20 mouse cellular contexts compared by ENCODE assay signal in the genomic region with DNA sequence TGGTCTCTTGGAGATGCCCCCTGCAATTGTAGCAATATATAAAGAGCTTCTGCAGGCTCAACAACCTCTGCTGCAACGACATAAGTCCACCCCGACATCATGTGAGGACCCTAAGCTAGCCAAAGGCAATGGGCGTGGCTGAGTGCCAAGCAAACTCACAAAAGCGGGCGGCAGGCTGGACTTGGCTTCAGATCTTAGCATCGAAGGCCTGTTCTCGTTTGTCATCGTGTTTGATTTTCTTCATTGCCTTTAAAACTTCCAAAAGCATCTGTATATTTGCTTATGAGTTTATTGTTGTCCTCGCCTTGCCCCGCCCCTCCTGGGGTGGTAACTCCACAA. TPM values are rescaled to one million over a fixed set of nuclear protein-coding genes. Genes with fewer than 3 reads are reported as not detected.
A peak's percentile ranks its signal among the peaks of the same experiment; 100 is the strongest.
DNase-seq lines count a peak whose midpoint lies in the region; ATAC-seq and TF ChIP-seq lines count a peak whose summit lies in the region.
"Had no signal": no experiment of that assay in that cellular context is flagged by ENCODE, and none has a peak within 500 bp of the region (broad histone marks: within the 10 kb centered on the region; RNA-seq: fewer than 3 reads in every experiment).

No protein-coding gene starts in this region.

- H3K27ac ChIP-seq in heart, embryonic 11.5 days (ENCODE audit: low read depth, low read length): no peak overlapping the region
- H3K27ac ChIP-seq in liver, adult 2 months (replicated peaks; ENCODE audit: insufficient read depth, low read depth, low read length): peak overlapping the region; percentile 50
- no peak overlapping the region for H3K27ac ChIP-seq in liver, embryonic 11.5 days (ENCODE audit: low read depth, low read length)
- H3K27ac ChIP-seq: embryonic facial prominence, embryonic 10.5 days; heart, embryonic 13.5 days; hindbrain, embryonic 13.5 days had no signal

- H3K79me2 ChIP-seq in liver, adult 2 months (ENCODE audit: control insufficient read depth, insufficient read depth, low read length): no peaks in the 10 kb centered on the region

- H3K4me2 ChIP-seq in heart, embryonic 11.5 days: no peak overlapping the region
- H3K4me2 ChIP-seq in liver, embryonic 11.5 days: no peak overlapping the region
- H3K4me2 ChIP-seq: heart, embryonic 13.5 days; hindbrain, embryonic 13.5 days had no signal

- ATAC-seq in cerebellum, adult (ENCODE audit: insufficient number of reproducible peaks, low FRiP score, low TSS enrichment): no peak
- no peak for ATAC-seq in heart, embryonic 11.5 days (replicated peaks; ENCODE audit: insufficient number of reproducible peaks, low FRiP score, low TSS enrichment)
- no peak for ATAC-seq in liver, embryonic 11.5 days (replicated peaks; ENCODE audit: low FRiP score)
- ATAC-seq: CD4-positive, CD25-positive, alpha-beta regulatory T cell, adult 4 months; forebrain, embryonic 16.5 days; intestine, embryonic 16.5 days had no signal

- no peaks in the 10 kb centered on the region for H3K9me3 ChIP-seq in heart, embryonic 11.5 days (replicated peaks; ENCODE audit: control insufficient read depth, low read length)
- no peaks in the 10 kb centered on the region for H3K9me3 ChIP-seq in liver, embryonic 11.5 days (ENCODE audit: control insufficient read depth, low read length)
- H3K9me3 ChIP-seq: embryonic facial prominence, embryonic 10.5 days; G1E; heart, embryonic 13.5 days; hindbrain, embryonic 13.5 days had no signal

- WGBS in heart, embryonic 11.5 days (ENCODE audit: insufficient replicate concordance): 77% methylated on average over 10 of the region's 10 CpGs
- WGBS in liver, adult 2 months: 40% methylated on average over 10 of the region's 10 CpGs
- WGBS in liver, embryonic 11.5 days: 85% methylated on average over 10 of the region's 10 CpGs

- H3K9ac ChIP-seq in heart, embryonic 11.5 days (ENCODE audit: low read depth, low read length): no peak overlapping the region
- H3K9ac ChIP-seq in liver, adult 2 months (ENCODE audit: low read depth, low read length): peak overlapping the region; percentile 22; the same call in 1 of the 2 replicates
- H3K9ac ChIP-seq in liver, embryonic 11.5 days (ENCODE audit: low read depth, low read length): no peak overlapping the region
- H3K9ac ChIP-seq: heart, embryonic 13.5 days; hindbrain, embryonic 13.5 days had no signal

- H3K27me3 ChIP-seq in heart, embryonic 11.5 days (ENCODE audit: control insufficient read depth, insufficient read depth, low read length): no peaks in the 10 kb centered on the region
- no peaks in the 10 kb centered on the region for H3K27me3 ChIP-seq in liver, adult 2 months (ENCODE audit: control insufficient read depth, insufficient read depth, low read length)
- H3K27me3 ChIP-seq in liver, embryonic 11.5 days (replicated peaks; ENCODE audit: control insufficient read depth, insufficient read depth, low read length): no peaks in the 10 kb centered on the region
- H3K27me3 ChIP-seq: hindbrain, embryonic 13.5 days had no signal

- TF ChIP-seq CTCF in liver, adult 2 months (IDR thresholded peaks at IDR 0.05; ENCODE audit: low read depth, low read length): no peak

- no peak for TF ChIP-seq POLR2A in liver, adult 2 months (IDR thresholded peaks at IDR 0.05; ENCODE audit: extremely low read depth, insufficient read depth, low read length)

- DNase-seq in cerebellum, postnatal 10 days: peak; percentile 76 to 78
- peak; percentile 92 for DNase-seq in heart, adult 11 months
- DNase-seq in liver, adult 2 months (ENCODE audit: extremely low read depth, low read depth, low spot score): peak; percentile 58
- DNase-seq in liver, embryonic 11.5 days (ENCODE audit: low spot score): no peak
- peak; percentile 13 for DNase-seq in NIH3T3 (ENCODE audit: low read depth)
- DNase-seq in kidney, adult 8-10 months: no peak
- DNase-seq: adrenal gland, postnatal 10 days; B cell, adult 2 months; cerebellum, adult 8-10 months; gastrocnemius, postnatal 14 days; heart, postnatal 36 days had no signal

- no peaks in the 10 kb centered on the region for H3K4me1 ChIP-seq in heart, embryonic 11.5 days (ENCODE audit: control insufficient read depth, insufficient read depth, low read length)
- H3K4me1 ChIP-seq in liver, adult 2 months (ENCODE audit: control insufficient read depth, insufficient read depth, low read length): peaks cover 36% of the 10 kb centered on the region
- no peaks in the 10 kb centered on the region; the same call in 1 of the 2 replicates for H3K4me1 ChIP-seq in liver, embryonic 11.5 days (replicated peaks; ENCODE audit: control insufficient read depth, insufficient read depth, low read length)

- no peak overlapping the region for H3K4me3 ChIP-seq in heart, embryonic 11.5 days (ENCODE audit: low read depth, low read length)
- H3K4me3 ChIP-seq in liver, adult 2 months (ENCODE audit: insufficient read depth, low read depth, low read length): no peak overlapping the region
- H3K4me3 ChIP-seq in liver, embryonic 11.5 days (ENCODE audit: low read depth, low read length): no peak overlapping the region
- H3K4me3 ChIP-seq: embryonic facial prominence, embryonic 10.5 days; heart, embryonic 13.5 days; hindbrain, embryonic 13.5 days had no signal

- no peaks in the 10 kb centered on the region for H3K36me3 ChIP-seq in heart, embryonic 11.5 days (ENCODE audit: control insufficient read depth, insufficient read depth, low read length)
- no peaks in the 10 kb centered on the region for H3K36me3 ChIP-seq in liver, adult 2 months (ENCODE audit: control insufficient read depth, insufficient read depth, low read length)
- no peaks in the 10 kb centered on the region for H3K36me3 ChIP-seq in liver, embryonic 11.5 days (ENCODE audit: control insufficient read depth, insufficient read depth, low read length)
- H3K36me3 ChIP-seq: embryonic facial prominence, embryonic 10.5 days; G1E; heart, embryonic 13.5 days; hindbrain, embryonic 13.5 days had no signal

RNA-seq across cellular contexts. Expression of a gene that starts 18.1 kb away (rescaled TPM):
- polyA plus RNA-seq in heart, embryonic 11.5 days (2014; fragmentation: Nextera tagmentation; extraction: Ambion mirVana): 28.2 TPM in 2 replicates
- total RNA-seq in liver, adult 2 months (2014; rRNA removed): 9.3 and 9.7 TPM in 2 replicates
- polyA plus RNA-seq in liver, adult 2 months (2012; rRNA removed): 8.1 and 12.4 TPM in 2 replicates
- 26.1 and 29.2 TPM in 2 replicates for polyA plus RNA-seq in liver, embryonic 11.5 days (2014; fragmentation: Nextera tagmentation; extraction: Ambion mirVana)

Comparison
In these comparisons a context has a peak if more than half of its experiments do, and no peak if none do; other contexts are left out.
1. DNase-seq: peak in cerebellum, postnatal 10 days (2 of 2), heart, adult 11 months (single experiment), liver, adult 2 months (single experiment) and NIH3T3 (single experiment); none in liver, embryonic 11.5 days (single experiment) and kidney, adult 8-10 months (0 of 2).